Mouse (Mus musculus): Measurements from ENCODE around the gene Slc7a1.

GRCm38 (mm10) chr5:148304112-148304511 lies 95.6 kb downstream of the Slc7a1 start:
- TF ChIP-seq CTCF (IDR thresholded peaks at IDR 0.05; ENCODE audit: control insufficient read depth, insufficient read depth, low read length) (no peak), POLR2A (IDR thresholded peaks at IDR 0.05; ENCODE audit: borderline replicate concordance, control insufficient read depth, low read depth, low read length) (no peak)

All from bone marrow, adult 2 months (tissue).